Mouse (Mus musculus) heart, embryonic 10.5 days (tissue): ENCODE results near the gene Camkk2. TPM values are rescaled to one million over a fixed set of nuclear protein-coding genes. Genes with fewer than 3 reads are reported as not detected.
A peak's percentile ranks its signal among the peaks of the same experiment; 100 is the strongest.

Experiments used
- DNase-seq: peaks from one replicate; pipeline ENCODE4 v3.0.0-alpha.2; 2017; ENCODE audit warnings: low spot score
- H3K27ac ChIP-seq: fragments of 300-500 bp; sonication (generic); 2 replicates; pipeline ENCODE4 v1.5.1; 2016; ENCODE audit warnings: mild to moderate bottlenecking
- H3K27me3 ChIP-seq: fragments of 300-500 bp; sonication (generic); 2 replicates; pipeline ENCODE4 v1.6.1; 2016; ENCODE audit warnings: mild to moderate bottlenecking; ENCODE audit not compliant: poor library complexity, insufficient read depth, severe bottlenecking
- H3K36me3 ChIP-seq: fragments of 300-500 bp; sonication (generic); 2 replicates; pipeline ENCODE4 v1.6.1; 2016; ENCODE audit warnings: mild to moderate bottlenecking, moderate library complexity
- H3K4me1 ChIP-seq: fragments of 300-500 bp; sonication (generic); 2 replicates; pipeline ENCODE4 v1.6.1; 2016; ENCODE audit warnings: mild to moderate bottlenecking
- H3K4me3 ChIP-seq: fragments of 300-500 bp; sonication (generic); 2 replicates; pipeline ENCODE4 v1.5.1; 2016; ENCODE audit warnings: mild to moderate bottlenecking, moderate library complexity
- H3K9me3 ChIP-seq: fragments of 300-500 bp; sonication (generic); 2 replicates; pipeline ENCODE4 v1.6.1; 2016; ENCODE audit warnings: mild to moderate bottlenecking, moderate library complexity
- WGBS: fragments of 180-500 bp; shearing (Covaris S2); methylation state at CpG from one replicate; pipeline ENCODE4 v1.1.7; 2016; 5-methylcytosine and 5-hydroxymethylcytosine counted together
- polyA plus RNA-seq: library from polyadenylated mRNA; unstranded; fragments of >200 nt; fragmentation: Nextera tagmentation; extraction: Ambion mirVana; gene quantifications from 2 replicates; pipeline ENCODE4 v1.2.1, GENCODE M21; 2016

Camkk2 gene
- polyA plus RNA-seq: 16.6 and 21.3 TPM in 2 replicates

DNA sequence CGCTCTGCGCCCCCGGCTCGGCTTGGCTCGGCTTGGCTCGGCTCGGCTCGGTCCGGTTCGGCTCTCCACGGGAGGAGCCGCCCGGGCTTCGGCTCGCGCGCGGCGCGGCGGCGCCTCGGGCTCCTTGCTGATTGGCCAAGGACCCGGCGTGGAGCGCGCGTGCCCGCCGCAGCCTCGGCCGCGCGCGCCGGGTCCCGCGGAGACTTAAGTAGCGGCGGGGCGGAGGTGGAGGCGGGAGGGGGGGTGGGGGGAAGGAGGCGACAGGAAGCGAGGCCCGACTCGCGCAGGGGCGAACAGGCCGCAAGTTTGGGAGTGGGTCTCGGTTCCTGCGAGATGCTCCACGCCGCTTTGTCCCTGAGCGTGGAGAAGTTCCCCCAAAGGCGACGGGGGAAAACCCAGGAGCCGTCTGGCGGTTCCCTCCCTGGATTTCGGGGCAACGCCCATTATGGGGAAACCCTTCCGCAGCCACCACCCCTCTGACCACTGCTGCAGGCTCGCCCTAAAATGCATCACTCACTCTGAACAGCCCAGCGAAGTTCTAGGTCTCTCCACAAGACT lies at the start of gene Camkk2:
Camkk2 (minus strand) TSS at position 133 of the 558 bp plus-strand sequence.
- Histone ChIP-seq H3K27ac (peak within 1 kb of the TSS; percentile 94), H3K27me3 (no peaks in the 10 kb centered on the region), H3K4me3 (peak within 1 kb of the TSS; percentile 85), H3K4me1 (peaks cover 30% of the 10 kb centered on the region), H3K36me3 (no peaks in the 10 kb centered on the region), H3K9me3 (no peaks in the 10 kb centered on the region)
- WGBS: under 1% methylated on average over 62 of the region's 63 CpGs
- peak; percentile 85 for DNase-seq

- H3K4me3 ChIP-seq: no peak overlapping the region
- 79% methylated on average over 8 of the region's 8 CpGs for WGBS
- no peaks in the 10 kb centered on the region for H3K27me3 ChIP-seq
- H3K9me3 ChIP-seq: no peaks in the 10 kb centered on the region
- H3K4me1 ChIP-seq: peaks cover 2% of the 10 kb centered on the region; the same call in 1 of the 2 replicates
- no peak overlapping the region for H3K27ac ChIP-seq
- no peak for DNase-seq
- no peaks in the 10 kb centered on the region for H3K36me3 ChIP-seq
These were observed 45.9 kb upstream of the Camkk2 start for GRCm38 (mm10) chr5:122825099-122825498.

DNA sequence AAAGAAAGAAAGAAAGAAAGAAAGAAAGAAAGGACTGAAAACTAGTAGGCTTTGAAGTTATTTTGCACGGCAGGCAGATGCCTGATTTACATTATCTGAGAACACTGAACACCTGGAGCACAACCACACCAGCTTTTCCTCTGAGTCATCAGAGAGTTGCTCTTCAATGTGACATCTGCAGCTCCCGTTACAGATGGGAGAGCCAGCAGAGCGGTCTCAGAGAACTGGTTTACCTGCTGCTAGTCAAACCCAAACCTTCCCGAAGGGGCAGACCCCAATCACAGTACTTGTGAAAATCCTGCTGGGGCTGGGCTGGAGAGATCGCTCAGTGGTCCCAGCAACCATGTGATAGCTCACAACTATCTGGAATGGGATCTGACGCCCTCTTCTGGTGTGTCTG lies 45.2 kb upstream of the Camkk2 start:
- peaks cover 7% of the 10 kb centered on the region for H3K4me1 ChIP-seq
- no peaks in the 10 kb centered on the region for H3K27me3 ChIP-seq
- H3K9me3 ChIP-seq: no peaks in the 10 kb centered on the region
- peaks cover 1% of the 10 kb centered on the region for H3K36me3 ChIP-seq
- no peak overlapping the region for H3K27ac ChIP-seq
- no peak overlapping the region for H3K4me3 ChIP-seq
- WGBS: 60% methylated on average over 6 of the region's 6 CpGs
- DNase-seq: no peak

DNA sequence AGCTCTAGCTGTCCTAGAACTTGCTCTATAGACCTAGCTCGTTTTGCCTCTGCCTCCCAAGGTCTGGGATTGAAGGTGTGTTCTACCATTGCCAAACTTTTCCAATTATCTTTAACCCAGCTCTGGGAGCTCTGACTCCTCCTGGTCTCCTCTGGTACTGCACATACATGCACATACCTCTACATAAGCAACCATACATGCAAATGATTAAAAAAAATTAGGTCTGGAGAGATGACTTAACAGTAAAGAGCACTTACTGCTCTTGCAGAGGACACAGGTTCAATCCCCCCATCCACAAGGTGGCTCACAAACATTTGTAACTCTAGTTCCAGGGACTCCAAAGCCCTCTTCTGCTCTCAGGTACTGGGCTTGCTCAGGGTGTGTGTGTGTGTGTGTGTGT lies 44.8 kb upstream of the Camkk2 start:
- Histone ChIP-seq H3K4me3 (no peak overlapping the region), H3K27ac (no peak overlapping the region), H3K4me1 (peaks cover 10% of the 10 kb centered on the region), H3K9me3 (no peaks in the 10 kb centered on the region), H3K36me3 (peaks cover 6% of the 10 kb centered on the region), H3K27me3 (no peaks in the 10 kb centered on the region)
- 71% methylated on average over 1 of the region's 1 CpGs for WGBS
- no peak for DNase-seq

DNA sequence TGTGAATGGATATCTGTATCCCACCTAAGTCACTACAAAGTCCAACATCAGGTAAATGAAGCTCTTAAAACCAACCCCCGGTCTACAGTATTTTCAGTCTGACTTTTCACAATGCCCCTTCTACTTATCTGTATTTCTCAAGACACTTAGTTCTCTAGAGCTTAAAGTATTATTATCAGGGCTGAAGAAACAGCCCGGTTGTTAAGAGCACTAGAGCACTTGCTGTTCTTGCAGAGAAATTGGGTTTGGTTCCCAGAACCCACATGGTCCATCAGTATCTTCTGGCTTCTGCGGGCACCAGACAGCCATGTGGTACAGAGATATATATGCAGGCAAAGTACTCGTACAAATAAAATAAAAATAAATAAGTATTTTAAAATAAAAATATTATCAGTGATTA lies 43.2 kb upstream of the Camkk2 start:
- no peak for DNase-seq
- WGBS: 85% methylated on average over 4 of the region's 4 CpGs
- Histone ChIP-seq H3K36me3 (peaks cover 21% of the 10 kb centered on the region), H3K27me3 (no peaks in the 10 kb centered on the region), H3K4me1 (peaks cover 10% of the 10 kb centered on the region), H3K9me3 (no peaks in the 10 kb centered on the region), H3K4me3 (no peak overlapping the region), H3K27ac (no peak overlapping the region)

DNA sequence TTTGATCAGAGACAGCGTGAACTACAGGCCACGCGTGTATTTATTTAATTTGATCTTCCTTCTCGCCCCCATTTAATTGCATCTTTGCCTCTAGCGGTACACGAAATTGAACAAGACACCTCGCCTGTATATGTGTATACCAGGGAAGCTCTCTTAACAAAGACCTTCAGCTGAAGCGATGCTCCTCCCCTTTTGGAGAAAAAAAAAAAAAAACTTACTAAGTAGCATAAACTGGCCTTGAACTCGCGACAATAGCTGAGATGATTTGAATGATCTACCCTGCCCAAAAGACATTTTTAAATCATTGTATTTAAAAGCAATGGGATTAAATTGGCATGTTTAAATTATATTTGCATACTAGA lies 42.3 kb upstream of the Camkk2 start:
- peak overlapping the region; percentile 97 for H3K27ac ChIP-seq
- WGBS: under 1% methylated on average over 10 of the region's 10 CpGs
- peaks cover 30% of the 10 kb centered on the region for H3K36me3 ChIP-seq
- H3K9me3 ChIP-seq: no peaks in the 10 kb centered on the region
- no peaks in the 10 kb centered on the region for H3K27me3 ChIP-seq
- no peak for DNase-seq
- peaks cover 10% of the 10 kb centered on the region for H3K4me1 ChIP-seq
- H3K4me3 ChIP-seq: peak overlapping the region; percentile 87

- H3K4me3 ChIP-seq: peak within 1 kb of the TSS; percentile 87
- no peaks in the 10 kb centered on the region for H3K27me3 ChIP-seq
- H3K4me1 ChIP-seq: peaks cover 10% of the 10 kb centered on the region
- no peaks in the 10 kb centered on the region for H3K9me3 ChIP-seq
- peaks cover 35% of the 10 kb centered on the region for H3K36me3 ChIP-seq
- DNase-seq: peak; percentile 98
- H3K27ac ChIP-seq: peak within 1 kb of the TSS; percentile 97
- under 1% methylated on average over 55 of the region's 55 CpGs for WGBS
These were observed 41.7 kb upstream of the Camkk2 start, which contains the start of gene Anapc5 for GRCm38 (mm10) chr5:122820777-122821523. Gene Anapc5, minus strand, starts transcription at chr5:122821339.

- Histone ChIP-seq H3K36me3 (peaks cover 90% of the 10 kb centered on the region), H3K4me1 (no peaks in the 10 kb centered on the region), H3K27ac (no peak overlapping the region), H3K4me3 (no peak overlapping the region), H3K9me3 (no peaks in the 10 kb centered on the region), H3K27me3 (no peaks in the 10 kb centered on the region)
- WGBS: 82% methylated on average over 3 of the region's 3 CpGs
- DNase-seq: no peak
These were observed 33.5 kb upstream of the Camkk2 start for GRCm38 (mm10) chr5:122812699-122813098.

DNA sequence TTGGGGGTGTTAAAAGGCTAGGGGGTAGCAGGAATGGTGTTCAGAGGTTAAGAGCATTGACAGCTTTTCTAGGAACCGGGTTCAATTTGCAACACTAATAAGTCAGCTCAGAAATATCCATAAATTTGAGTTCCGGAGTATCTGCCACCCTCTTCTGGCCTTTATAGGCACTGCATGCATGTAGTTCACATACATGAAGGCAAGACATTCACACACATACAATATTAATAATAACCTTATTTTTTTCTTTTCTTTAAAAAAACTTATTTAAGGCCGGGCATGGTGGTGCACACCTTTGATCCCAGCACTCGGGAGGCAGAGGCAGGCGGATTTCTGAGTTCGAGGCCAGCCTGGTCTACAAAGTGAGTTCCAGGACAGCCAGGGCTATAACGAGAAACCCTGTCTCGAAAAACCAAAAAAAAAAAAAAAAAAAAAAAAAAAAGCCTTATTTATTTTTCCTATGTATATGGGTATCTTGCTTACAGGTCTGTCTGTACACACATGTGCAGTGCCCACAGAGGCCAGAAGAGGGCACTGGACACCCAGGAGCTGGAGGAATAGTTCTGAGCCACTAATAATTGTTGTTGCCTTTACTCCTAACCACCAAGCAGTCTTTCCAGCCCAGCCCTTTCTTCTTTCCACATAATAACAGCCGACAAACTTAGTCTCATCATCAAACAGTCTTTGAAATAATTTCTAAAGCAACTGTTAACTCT lies 32.3 kb upstream of the Camkk2 start:
- Histone ChIP-seq H3K36me3 (peaks cover 90% of the 10 kb centered on the region), H3K9me3 (no peaks in the 10 kb centered on the region), H3K27ac (no peak overlapping the region), H3K4me3 (no peak overlapping the region), H3K27me3 (no peaks in the 10 kb centered on the region), H3K4me1 (no peaks in the 10 kb centered on the region)
- WGBS: 89% methylated on average over 9 of the region's 9 CpGs
- peak; percentile 81 for DNase-seq

- Histone ChIP-seq H3K27ac (no peak overlapping the region), H3K9me3 (no peaks in the 10 kb centered on the region), H3K4me1 (peaks cover 9% of the 10 kb centered on the region; the same call in 1 of the 2 replicates), H3K27me3 (no peaks in the 10 kb centered on the region), H3K36me3 (peaks cover 95% of the 10 kb centered on the region), H3K4me3 (no peak overlapping the region)
- no peak for DNase-seq
- WGBS: 70% methylated on average over 3 of the region's 3 CpGs
These were observed 26.3 kb upstream of the Camkk2 start for GRCm38 (mm10) chr5:122805503-122805902.

DNA sequence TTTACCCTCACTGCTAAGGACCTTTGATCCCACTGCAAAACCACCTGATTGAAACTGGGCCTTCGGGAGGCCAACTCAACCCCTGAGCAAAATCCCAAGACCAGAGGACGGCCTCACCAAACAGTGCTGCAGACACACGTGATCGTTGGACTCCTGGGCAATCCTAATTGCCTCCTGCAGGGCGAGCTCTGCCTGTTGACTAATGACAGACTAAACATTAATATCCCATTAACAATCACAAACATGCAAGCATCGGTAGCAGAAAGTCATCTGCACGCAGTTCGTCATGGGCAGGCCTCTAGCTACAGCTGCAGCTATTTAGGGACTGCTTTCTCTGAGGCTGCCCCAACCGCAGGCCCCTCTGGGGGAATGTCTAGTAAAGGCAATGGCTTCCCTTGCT lies 23.5 kb upstream of the Camkk2 start:
- H3K4me1 ChIP-seq: peaks cover 25% of the 10 kb centered on the region

GRCm38 (mm10) chr5:122801684-122802083 lies 22.5 kb upstream of the Camkk2 start:
- Histone ChIP-seq H3K36me3 (peaks cover 96% of the 10 kb centered on the region), H3K27ac (no peak overlapping the region), H3K27me3 (no peaks in the 10 kb centered on the region), H3K9me3 (no peaks in the 10 kb centered on the region), H3K4me3 (no peak overlapping the region), H3K4me1 (peaks cover 25% of the 10 kb centered on the region)
- 94% methylated on average over 8 of the region's 8 CpGs for WGBS
- DNase-seq: no peak

More for the DNA sequence above, 23.5 kb upstream of the Camkk2 start:
- 87% methylated on average over 9 of the region's 9 CpGs for WGBS
- peaks cover 99% of the 10 kb centered on the region for H3K36me3 ChIP-seq
- no peak overlapping the region for H3K27ac ChIP-seq
- DNase-seq: no peak
- no peaks in the 10 kb centered on the region for H3K9me3 ChIP-seq
- no peaks in the 10 kb centered on the region for H3K27me3 ChIP-seq
- no peak overlapping the region for H3K4me3 ChIP-seq
